24 mouse cellular contexts compared by ENCODE assay signal in genomic region chr2:43764456-43764855, GRCm38 (mm10).
"Had no signal": no experiment of that assay in that cellular context is flagged by ENCODE, and none has a peak within 500 bp of the region (broad histone marks: within the 10 kb centered on the region; RNA-seq: fewer than 3 reads in every experiment).

No protein-coding gene starts in this region.

- H3K4me3 ChIP-seq: heart, adult 2 months; heart, embryonic 13.5 days; heart, embryonic 15.5 days; hindbrain, embryonic 13.5 days; hindbrain, embryonic 15.5 days; limb, embryonic 10.5 days; limb, embryonic 12.5 days; liver, embryonic 13.5 days; liver, embryonic 15.5 days had no signal

- H3K9me3 ChIP-seq: heart, embryonic 13.5 days; heart, embryonic 15.5 days; hindbrain, embryonic 13.5 days; hindbrain, embryonic 15.5 days; limb, embryonic 10.5 days; limb, embryonic 12.5 days; liver, embryonic 13.5 days; liver, embryonic 15.5 days had no signal

- ATAC-seq: hindbrain, postnatal 0 days; intestine, embryonic 16.5 days; liver, postnatal 0 days had no signal

- H3K27ac ChIP-seq: heart, adult 2 months; heart, embryonic 13.5 days; heart, embryonic 15.5 days; hindbrain, embryonic 13.5 days; hindbrain, embryonic 15.5 days; hindbrain, postnatal 0 days; limb, embryonic 10.5 days; limb, embryonic 12.5 days; liver, embryonic 13.5 days; liver, embryonic 15.5 days had no signal

- H3K4me2 ChIP-seq: heart, embryonic 11.5 days; heart, embryonic 13.5 days; heart, embryonic 15.5 days; hindbrain, embryonic 13.5 days; hindbrain, embryonic 15.5 days; limb, embryonic 12.5 days; liver, embryonic 11.5 days; liver, embryonic 13.5 days; liver, embryonic 15.5 days had no signal

- DNase-seq: gastrocnemius, postnatal 14 days; gastrocnemius, postnatal 36 days; heart, adult 2 months; heart, postnatal 14 days; heart, postnatal 36 days; kidney, adult 11 months; kidney, adult 2 months; kidney, postnatal 10 days; kidney, postnatal 25 days; kidney, postnatal 4 days; liver; liver, embryonic 13.5 days; liver, postnatal 0 days had no signal

- H3K4me1 ChIP-seq: heart, embryonic 13.5 days; heart, embryonic 15.5 days; hindbrain, embryonic 13.5 days; hindbrain, embryonic 15.5 days; limb, embryonic 12.5 days had no signal

- H3K36me3 ChIP-seq: heart, embryonic 13.5 days; heart, embryonic 15.5 days; hindbrain, embryonic 13.5 days; hindbrain, embryonic 15.5 days; limb, embryonic 10.5 days; limb, embryonic 12.5 days; liver, embryonic 13.5 days; liver, embryonic 15.5 days had no signal

- H3K9ac ChIP-seq: heart, embryonic 13.5 days; heart, embryonic 15.5 days; hindbrain, embryonic 13.5 days; hindbrain, embryonic 15.5 days; limb, embryonic 12.5 days; liver, embryonic 13.5 days; liver, embryonic 15.5 days; liver, postnatal 0 days had no signal

- H3K27me3 ChIP-seq: heart, embryonic 13.5 days; heart, embryonic 15.5 days; hindbrain, embryonic 13.5 days; hindbrain, embryonic 15.5 days; limb, embryonic 12.5 days; liver, embryonic 13.5 days; liver, embryonic 15.5 days had no signal
